Mouse (Mus musculus): ENCODE measurements around the gene AU021092.

- TF ChIP-seq CTCF (IDR thresholded peaks at IDR 0.05) (no peak), POLR2A (IDR thresholded peaks at IDR 0.05; ENCODE audit: insufficient read depth, low read depth, low read length) (no peak), EP300 (IDR thresholded peaks at IDR 0.05; ENCODE audit: insufficient read depth, low read depth, low read length) (no peak)
These were observed 16.0 kb downstream of the AU021092 start for GRCm38 (mm10) chr16:5206051-5206450.
